Mouse (Mus musculus) lung, adult 2 months (tissue): ENCODE data around the gene Mafg.

Experiments
- CTCF ChIP-seq: fragments of 200-500 bp; IDR thresholded peaks from 2 replicates; pipeline ENCODE4 v1.5.1; 2011; ENCODE audit warnings: mild to moderate bottlenecking, low read length, control low read depth; ENCODE audit not compliant: insufficient read depth
- POLR2A ChIP-seq: fragments of 200-500 bp; IDR thresholded peaks from 2 replicates; pipeline ENCODE4 v1.6.1; 2011; ENCODE audit warnings: low read depth, mild to moderate bottlenecking, control low read depth, low read length, borderline replicate concordance; ENCODE audit errors: extremely low read depth

DNA sequence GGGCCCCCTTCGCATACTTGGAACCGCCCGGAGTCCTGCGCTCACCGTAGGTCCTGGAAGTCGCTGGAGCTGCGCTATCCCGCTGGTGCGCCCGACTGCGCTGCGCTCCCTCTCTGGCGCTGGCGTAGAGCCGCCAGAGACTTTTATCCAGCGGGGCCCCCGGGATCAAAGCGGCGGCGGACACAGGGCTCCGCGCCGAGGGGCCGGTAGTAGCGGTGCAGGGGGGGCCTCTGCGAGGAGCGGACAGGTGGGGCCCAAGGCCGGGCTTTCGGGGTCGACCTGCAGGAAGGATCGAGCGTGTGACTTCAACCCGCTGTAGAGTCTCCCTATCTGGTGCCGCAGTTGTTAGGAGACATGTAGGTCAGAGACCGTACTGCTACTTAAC, 27.7 kb upstream of the Mafg start, which contains the start of gene Notum:
- TF ChIP-seq CTCF (no peak), POLR2A (no peak)
